Mouse (Mus musculus) midbrain, embryonic 11.5 days (tissue): ENCODE data around the gene Syt3. TPM values are rescaled to one million over a fixed set of nuclear protein-coding genes. Genes with fewer than 3 reads are reported as not detected.

ENCODE experiments used
- ATAC-seq: fragments of 200-750 bp; cut with Nextera tagmentation; 2 replicates; pipeline ENCODE4 v1.8.0; 2017; ENCODE audit warnings: moderate TSS enrichment, moderate library complexity; ENCODE audit not compliant: low FRiP score
- DNase-seq: peaks from one replicate; pipeline ENCODE4 v3.0.0; 2015; ENCODE audit warnings: low spot score; ENCODE audit errors: missing footprints
- H3K27ac ChIP-seq: fragments of 300-500 bp; sonication (generic); 2 replicates; pipeline ENCODE4 v1.5.1; 2014; ENCODE audit warnings: low read depth, low read length
- H3K27me3 ChIP-seq: fragments of 300-500 bp; sonication (generic); 2 replicates; pipeline ENCODE4 v1.6.1; 2014; ENCODE audit warnings: mild to moderate bottlenecking, low read length, moderate library complexity, mixed read lengths; ENCODE audit not compliant: control insufficient read depth, insufficient read depth
- H3K36me3 ChIP-seq: fragments of 300-500 bp; sonication (generic); 2 replicates; pipeline ENCODE4 v1.6.1; 2014; ENCODE audit warnings: mild to moderate bottlenecking, low read length, moderate library complexity, mixed read lengths; ENCODE audit not compliant: control insufficient read depth, insufficient read depth
- H3K4me1 ChIP-seq: fragments of 300-500 bp; sonication (generic); 2 replicates; pipeline ENCODE4 v1.6.1; 2014; ENCODE audit warnings: low read length; ENCODE audit not compliant: control insufficient read depth, insufficient read depth
- H3K4me2 ChIP-seq: fragments of 300-500 bp; sonication (generic); 2 replicates; pipeline ENCODE4 v1.6.1; 2014; ENCODE audit warnings: mild to moderate bottlenecking, moderate library complexity
- H3K4me3 ChIP-seq: fragments of 300-500 bp; sonication (generic); 2 replicates; pipeline ENCODE4 v1.5.1; 2014; ENCODE audit warnings: low read depth, low read length
- H3K9ac ChIP-seq: fragments of 300-500 bp; sonication (generic); 2 replicates; pipeline ENCODE4 v1.6.1; 2014; ENCODE audit warnings: low read length
- H3K9me3 ChIP-seq: fragments of 300-500 bp; sonication (generic); 2 replicates; pipeline ENCODE4 v1.6.1; 2016; ENCODE audit warnings: low read length; ENCODE audit not compliant: control insufficient read depth
- WGBS: fragments of 180-500 bp; shearing (Covaris S2); extraction: QIAGEN DNeasy Blood & Tissue Kit; methylation state at CpG from one replicate; pipeline ENCODE4 v1.1.7; 2014; 5-methylcytosine and 5-hydroxymethylcytosine counted together
- polyA plus RNA-seq: library from polyadenylated mRNA; unstranded; fragments of >200 nt; fragmentation: Nextera tagmentation; extraction: Ambion mirVana; gene quantifications from 2 replicates; pipeline ENCODE4 v1.2.1, GENCODE M21; 2014

The Syt3 gene
- polyA plus RNA-seq, 1 experiment from 2014 or later: 1.5 TPM

GRCm38 (mm10) chr7:44445528-44445923 is 61.6 kb downstream of the Syt3 start:
- H3K36me3 ChIP-seq: peaks cover 10% of the 10 kb centered on the region
- 0 out of 2 replicates have a peak overlapping the region, but pooled peaks have one; percentile 3 for H3K4me2 ChIP-seq
- no peaks in the 10 kb centered on the region for H3K9me3 ChIP-seq
- 42% methylated on average over 7 of the region's 7 CpGs for WGBS
- H3K4me3 ChIP-seq: no peak overlapping the region; the same call in 1 of the 2 replicates
- H3K4me1 ChIP-seq: peaks cover 23% of the 10 kb centered on the region
- peaks cover 5% of the 10 kb centered on the region for H3K27me3 ChIP-seq
- H3K9ac ChIP-seq: no peak overlapping the region
- no peak for DNase-seq
- ATAC-seq: no peak
- no peak overlapping the region for H3K27ac ChIP-seq

GRCm38 (mm10) chr7:44446070-44446855 is 62.4 kb downstream of the Syt3 start:
- Histone ChIP-seq H3K9ac (no peak overlapping the region), H3K4me1 (peaks cover 23% of the 10 kb centered on the region), H3K4me2 (no peak overlapping the region), H3K27ac (no peak overlapping the region), H3K36me3 (peaks cover 10% of the 10 kb centered on the region), H3K4me3 (no peak overlapping the region), H3K27me3 (peaks cover 5% of the 10 kb centered on the region), H3K9me3 (no peaks in the 10 kb centered on the region)
- ATAC-seq (no peak), DNase-seq (peak; percentile 78)
- WGBS: 66% methylated on average over 12 of the region's 12 CpGs

Other genes starting within 250 kb of the Syt3 start
- not detected in 2 replicates for gene Klk1b16, start 247.3 kb upstream of the Syt3 start, polyA plus RNA-seq
- gene Klk1b24, start 195.9 kb upstream of the Syt3 start, polyA plus RNA-seq: not detected in 2 replicates
- gene Klk1b3, start 185.9 kb upstream of the Syt3 start, polyA plus RNA-seq: not detected in 2 replicates
- gene Klk1b4, start 176.7 kb upstream of the Syt3 start, polyA plus RNA-seq: not detected in 2 replicates
- not detected in 2 replicates for gene Klk1b5, start 168.2 kb upstream of the Syt3 start, polyA plus RNA-seq
- gene Klk1, start 158.7 kb upstream of the Syt3 start, polyA plus RNA-seq: not detected in 2 replicates
- gene Gm36864, start 147.9 kb upstream of the Syt3 start, polyA plus RNA-seq: not detected in 2 replicates
- 1.1 and 1.4 TPM in 2 replicates for gene 1700028J19Rik, start 137.4 kb upstream of the Syt3 start, polyA plus RNA-seq
- gene 2410002F23Rik, start 137.4 kb upstream of the Syt3 start, polyA plus RNA-seq: 104 and 117 TPM in 2 replicates
- not detected in 2 replicates for gene Acp4, start 126.7 kb upstream of the Syt3 start, polyA plus RNA-seq
- not detected in 2 replicates for gene Gm15517, start 122.7 kb upstream of the Syt3 start, polyA plus RNA-seq
- gene Clec11a, start 77.2 kb upstream of the Syt3 start, polyA plus RNA-seq: 2.2 and 3.4 TPM in 2 replicates
- gene Shank1, start 73.8 kb upstream of the Syt3 start, polyA plus RNA-seq: 3.4 TPM in 2 replicates
- gene 1700008O03Rik, start 1.7 kb downstream of the Syt3 start, polyA plus RNA-seq: 0.31 and 1.1 TPM in 2 replicates
- 9.2 and 10.3 TPM in 2 replicates for gene Lrrc4b, start 44.9 kb downstream of the Syt3 start, polyA plus RNA-seq
- 1.8 and 2.9 TPM in 2 replicates for gene Aspdh, start 81.3 kb downstream of the Syt3 start, polyA plus RNA-seq
- gene Josd2, start 83.9 kb downstream of the Syt3 start, polyA plus RNA-seq: 49.4 and 55.8 TPM in 2 replicates
- 91.8 and 99.3 TPM in 2 replicates for gene Emc10, start 112.4 kb downstream of the Syt3 start, polyA plus RNA-seq
- gene Fam71e1, start 112.5 kb downstream of the Syt3 start, polyA plus RNA-seq: 14.7 and 17.1 TPM in 2 replicates
- 0.07 TPM in 1 of 2 replicates, not detected in the other for gene Mybpc2, start 140.6 kb downstream of the Syt3 start, polyA plus RNA-seq
- gene Spib, start 148.0 kb downstream of the Syt3 start, polyA plus RNA-seq: 0.07 TPM in 1 of 2 replicates, not detected in the other
- 51.8 and 58.5 TPM in 2 replicates for gene Pold1, start 164.7 kb downstream of the Syt3 start, polyA plus RNA-seq
- gene Nr1h2, start 169.8 kb downstream of the Syt3 start, polyA plus RNA-seq: 63.8 and 69.6 TPM in 2 replicates
- 0.21 and 0.33 TPM in 2 replicates for gene Napsa, start 188.3 kb downstream of the Syt3 start, polyA plus RNA-seq
- 0.86 and 1.3 TPM in 2 replicates for gene Kcnc3, start 206.6 kb downstream of the Syt3 start, polyA plus RNA-seq